Mouse (Mus musculus): ENCODE results near the gene Zfp799.

DNA sequence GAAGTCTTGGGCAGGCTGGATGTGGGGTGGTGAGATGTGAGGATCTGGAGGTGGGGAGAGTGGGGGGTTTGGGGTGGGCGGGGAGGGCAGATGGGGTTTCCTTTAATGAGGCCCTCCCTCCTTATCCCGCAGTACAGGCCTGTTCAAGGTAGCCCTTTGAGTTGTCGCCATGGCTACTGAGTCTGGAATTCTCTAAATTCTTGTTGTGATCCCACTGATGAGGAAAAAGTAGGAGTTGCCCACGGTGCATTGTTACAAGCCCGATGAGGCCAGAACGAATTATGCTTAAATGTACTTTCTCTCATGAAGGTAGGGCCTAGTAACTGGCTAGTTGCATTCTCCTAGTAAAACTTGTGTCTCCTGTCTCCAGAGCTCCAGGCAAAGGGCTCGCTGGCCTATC is 21.5 kb upstream of the Zfp799 start:
- no peak for TF ChIP-seq POLR2A (IDR thresholded peaks at IDR 0.05; ENCODE audit: low read depth, low read length)
- TF ChIP-seq CTCF (IDR thresholded peaks at IDR 0.05; ENCODE audit: borderline replicate concordance, insufficient read depth, low read length) = no peak
